Mouse (Mus musculus): ENCODE measurements around the gene Ptpn4. TPM values are rescaled to one million over a fixed set of nuclear protein-coding genes. Genes with fewer than 3 reads are reported as not detected.

Ptpn4 gene
- 3.2 and 3.8 TPM in 2 replicates for polyA plus RNA-seq (2012; rRNA removed)

GRCm38 (mm10) chr1:119837035-119837751 lies at the start of gene Ptpn4:
TSS of gene Ptpn4 (minus strand) at chr1:119837613.
- peak; percentile 95 for DNase-seq (ENCODE audit: low spot score)

GRCm38 (mm10) chr1:119886320-119886719 lies 48.9 kb upstream of the Ptpn4 start:
- DNase-seq (ENCODE audit: low spot score) = no peak

- no peak for DNase-seq (ENCODE audit: low spot score)
These were observed 46.9 kb upstream of the Ptpn4 start for GRCm38 (mm10) chr1:119884272-119884671.

GRCm38 (mm10) chr1:119878909-119879308 lies 41.5 kb upstream of the Ptpn4 start:
- no peak for DNase-seq (ENCODE audit: low spot score)

GRCm38 (mm10) chr1:119877469-119877868 lies 40.1 kb upstream of the Ptpn4 start:
- no peak for DNase-seq (ENCODE audit: low spot score)

GRCm38 (mm10) chr1:119868395-119869161 lies 31.2 kb upstream of the Ptpn4 start:
- no peak for DNase-seq (ENCODE audit: low spot score)

- no peak for DNase-seq (ENCODE audit: low spot score)
These were observed 29.9 kb upstream of the Ptpn4 start for GRCm38 (mm10) chr1:119867300-119867699.

- DNase-seq (ENCODE audit: low spot score) = no peak
These were observed 27.9 kb upstream of the Ptpn4 start for GRCm38 (mm10) chr1:119865311-119865710.

GRCm38 (mm10) chr1:119863507-119864296 lies 26.3 kb upstream of the Ptpn4 start:
- DNase-seq (ENCODE audit: low spot score) = no peak

GRCm38 (mm10) chr1:119859566-119859965 lies 22.2 kb upstream of the Ptpn4 start:
- DNase-seq (ENCODE audit: low spot score) = no peak

GRCm38 (mm10) chr1:119852980-119853379 lies 15.6 kb upstream of the Ptpn4 start:
- no peak for DNase-seq (ENCODE audit: low spot score)

GRCm38 (mm10) chr1:119852339-119852738 lies 14.9 kb upstream of the Ptpn4 start:
- no peak for DNase-seq (ENCODE audit: low spot score)

- DNase-seq (ENCODE audit: low spot score) = no peak
These were observed 11.9 kb upstream of the Ptpn4 start for GRCm38 (mm10) chr1:119849146-119849935.

- DNase-seq (ENCODE audit: low spot score) = no peak
These were observed 7.9 kb upstream of the Ptpn4 start for GRCm38 (mm10) chr1:119845321-119845720.

GRCm38 (mm10) chr1:119843121-119843520 lies 5.7 kb upstream of the Ptpn4 start:
- DNase-seq (ENCODE audit: low spot score) = no peak

- DNase-seq (ENCODE audit: low spot score) = no peak
These were observed 828 bp upstream of the Ptpn4 start for GRCm38 (mm10) chr1:119838241-119838640.

- DNase-seq (ENCODE audit: low spot score) = no peak
These were observed 866 bp downstream of the Ptpn4 start for GRCm38 (mm10) chr1:119836479-119837015.

- DNase-seq (ENCODE audit: low spot score) = no peak
These were observed 1.5 kb downstream of the Ptpn4 start for GRCm38 (mm10) chr1:119835726-119836478.

GRCm38 (mm10) chr1:119828160-119828559 lies 9.3 kb downstream of the Ptpn4 start:
- DNase-seq (ENCODE audit: low spot score) = no peak

GRCm38 (mm10) chr1:119818704-119819103 lies 18.7 kb downstream of the Ptpn4 start:
- no peak for DNase-seq (ENCODE audit: low spot score)

Measured in urinary bladder, adult 2 months (tissue).